ENCODE assay signal across 8 mouse cellular contexts in genomic region chr4:126321854-126322511, GRCm38 (mm10). TPM values are rescaled to one million over a fixed set of nuclear protein-coding genes. Genes with fewer than 3 reads are reported as not detected.
DNase-seq lines count a peak whose midpoint lies in the region; ATAC-seq and TF ChIP-seq lines count a peak whose summit lies in the region.

No protein-coding gene starts in this region.

- peak overlapping the region; percentile 84 for H3K4me2 ChIP-seq in limb, embryonic 14.5 days (replicated peaks; ENCODE audit: low read depth, low read length, severe bottlenecking)
- peak overlapping the region; percentile 40 for H3K4me2 ChIP-seq in stomach, embryonic 14.5 days (replicated peaks; ENCODE audit: low read depth, low read length)

- H3K9ac ChIP-seq in limb, embryonic 14.5 days (ENCODE audit: low read depth, low read length, severe bottlenecking): no peak overlapping the region
- no peak overlapping the region for H3K9ac ChIP-seq in stomach, embryonic 14.5 days (replicated peaks; ENCODE audit: low read depth, low read length)

- TF ChIP-seq POLR2A in spleen, adult 2 months (IDR thresholded peaks at IDR 0.05; ENCODE audit: low read depth, low read length): no peak
- no peak for TF ChIP-seq POLR2A in limb, embryonic 14.5 days (IDR thresholded peaks at IDR 0.05; ENCODE audit: borderline replicate concordance, extremely low read depth, insufficient read depth, insufficient read length)

- no peak; the same call in 1 of the 2 replicates for ATAC-seq in cerebellum, adult (ENCODE audit: insufficient number of reproducible peaks, low FRiP score, low TSS enrichment)
- 0 out of 2 replicates have a peak, but pooled peaks have one; percentile 0 for ATAC-seq in limb, embryonic 14.5 days (ENCODE audit: low FRiP score, low read depth)
- ATAC-seq in stomach, embryonic 14.5 days (ENCODE audit: insufficient number of reproducible peaks, insufficient read depth, low FRiP score, low read depth): peak; percentile 9; the same call in 1 of the 2 replicates

- H3K27ac ChIP-seq in spleen, adult 2 months (ENCODE audit: insufficient read depth, low read length): no peak overlapping the region
- 0 out of 2 replicates have a peak overlapping the region, but pooled peaks have one; percentile 65 for H3K27ac ChIP-seq in limb, embryonic 14.5 days (replicated peaks; ENCODE audit: low read depth, low read length)
- no peak overlapping the region for H3K27ac ChIP-seq in stomach, embryonic 14.5 days (ENCODE audit: low read length)

- WGBS in spleen, adult 2 months: 62% methylated on average over 28 of the region's 28 CpGs
- 54% methylated on average over 28 of the region's 28 CpGs for WGBS in limb, embryonic 14.5 days
- 52% methylated on average over 28 of the region's 28 CpGs for WGBS in stomach, embryonic 14.5 days

- no peaks in the 10 kb centered on the region for H3K27me3 ChIP-seq in spleen, adult 2 months (ENCODE audit: control insufficient read depth, insufficient read depth, low read length)
- H3K27me3 ChIP-seq in limb, embryonic 14.5 days (ENCODE audit: control insufficient read depth, insufficient read depth, low read length): no peaks in the 10 kb centered on the region
- no peaks in the 10 kb centered on the region for H3K27me3 ChIP-seq in stomach, embryonic 14.5 days (ENCODE audit: control insufficient read depth, insufficient read depth, low read length)

- peaks cover 4% of the 10 kb centered on the region; the same call in 1 of the 2 replicates for H3K4me1 ChIP-seq in spleen, adult 2 months (ENCODE audit: control insufficient read depth, insufficient read depth, insufficient read length)
- peaks cover 29% of the 10 kb centered on the region for H3K4me1 ChIP-seq in limb, embryonic 14.5 days (ENCODE audit: control insufficient read depth, insufficient read depth, low read length)
- peaks cover 16% of the 10 kb centered on the region; the same call in 1 of the 2 replicates for H3K4me1 ChIP-seq in stomach, embryonic 14.5 days (ENCODE audit: control insufficient read depth, insufficient read depth, low read length)

- DNase-seq in cerebellum, adult 9-11 months: peak; percentile 71
- DNase-seq in spleen, adult 2 months (ENCODE audit: low read depth in 1 of 2, low spot score in 2 of 2): no peak
- no peak for DNase-seq in spleen, postnatal 14 days (ENCODE audit: low spot score in 2 of 2)
- DNase-seq in limb, embryonic 14.5 days (ENCODE audit: low spot score): no peak
- no peak for DNase-seq in left cerebral cortex, adult 11 months (ENCODE audit: low spot score)
- no peak for DNase-seq in kidney, adult 11 months

- TF ChIP-seq CTCF in spleen, adult 2 months (IDR thresholded peaks at IDR 0.05; ENCODE audit: extremely low read depth, insufficient read depth, insufficient read length, insufficient replicate concordance): no peak

- peaks cover 9% of the 10 kb centered on the region for H3K36me3 ChIP-seq in spleen, adult 2 months (ENCODE audit: control insufficient read depth, insufficient read depth, low read length)
- peaks cover 16% of the 10 kb centered on the region for H3K36me3 ChIP-seq in limb, embryonic 14.5 days (ENCODE audit: control insufficient read depth, insufficient read depth, low read length)
- H3K36me3 ChIP-seq in stomach, embryonic 14.5 days (ENCODE audit: control insufficient read depth, insufficient read depth, low read length): peaks cover 17% of the 10 kb centered on the region

- no peaks in the 10 kb centered on the region for H3K9me3 ChIP-seq in limb, embryonic 14.5 days (ENCODE audit: control insufficient read depth, low read length)
- no peaks in the 10 kb centered on the region for H3K9me3 ChIP-seq in stomach, embryonic 14.5 days (ENCODE audit: control insufficient read depth, low read depth, low read length)

- peak overlapping the region; percentile 22; the same call in 1 of the 2 replicates for H3K4me3 ChIP-seq in spleen, adult 2 months (ENCODE audit: extremely low read depth, insufficient read depth, insufficient read length)
- peak overlapping the region; percentile 84 for H3K4me3 ChIP-seq in limb, embryonic 14.5 days (replicated peaks; ENCODE audit: low read length)
- H3K4me3 ChIP-seq in stomach, embryonic 14.5 days (ENCODE audit: low read depth, low read length): peak overlapping the region; percentile 70; the same call in 1 of the 2 replicates

RNA-seq across cellular contexts. Expression of gene Adprhl2, which starts 0.5 kb away (rescaled TPM):
- 44.3 and 65.3 TPM in 2 replicates for polyA plus RNA-seq in spleen, adult 2 months (2012; rRNA removed)
- 66.3 and 77.4 TPM in 2 replicates for polyA plus RNA-seq in limb, embryonic 14.5 days (2012; rRNA removed)
- 59.9 and 69.1 TPM in 2 replicates for polyA plus RNA-seq in limb, embryonic 14.5 days (2014; fragmentation: Nextera tagmentation; extraction: Ambion mirVana)
- 48.5 and 50.4 TPM in 2 replicates for polyA plus RNA-seq in stomach, embryonic 14.5 days (2014; fragmentation: Nextera tagmentation; extraction: Ambion mirVana)

RNA-seq across cellular contexts. Expression of gene Tekt2, which starts 3.5 kb away (rescaled TPM):
- polyA plus RNA-seq in spleen, adult 2 months (2012; rRNA removed): 1.7 and 2.0 TPM in 2 replicates
- polyA plus RNA-seq in limb, embryonic 14.5 days (2012; rRNA removed): 48.9 and 52.5 TPM in 2 replicates
- polyA plus RNA-seq in limb, embryonic 14.5 days (2014; fragmentation: Nextera tagmentation; extraction: Ambion mirVana): 14.4 and 18.7 TPM in 2 replicates
- polyA plus RNA-seq in stomach, embryonic 14.5 days (2014; fragmentation: Nextera tagmentation; extraction: Ambion mirVana): 9.4 and 11.9 TPM in 2 replicates

RNA-seq across cellular contexts. Expression of gene Col8a2, which starts 35.4 kb away (rescaled TPM):
- polyA plus RNA-seq in spleen, adult 2 months (2012; rRNA removed): 3.2 and 3.7 TPM in 2 replicates
- 50.3 and 57.4 TPM in 2 replicates for polyA plus RNA-seq in limb, embryonic 14.5 days (2012; rRNA removed)
- 74.6 and 75.4 TPM in 2 replicates for polyA plus RNA-seq in limb, embryonic 14.5 days (2014; fragmentation: Nextera tagmentation; extraction: Ambion mirVana)
- 10.2 and 10.8 TPM in 2 replicates for polyA plus RNA-seq in stomach, embryonic 14.5 days (2014; fragmentation: Nextera tagmentation; extraction: Ambion mirVana)

RNA-seq across cellular contexts. Expression of gene Trappc3, which starts 59.9 kb away (rescaled TPM):
- 23.6 and 25.7 TPM in 2 replicates for polyA plus RNA-seq in spleen, adult 2 months (2012; rRNA removed)
- 93.6 and 113 TPM in 2 replicates for polyA plus RNA-seq in limb, embryonic 14.5 days (2012; rRNA removed)
- polyA plus RNA-seq in limb, embryonic 14.5 days (2014; fragmentation: Nextera tagmentation; extraction: Ambion mirVana): 34.5 and 38.3 TPM in 2 replicates
- 14.7 and 17.1 TPM in 2 replicates for polyA plus RNA-seq in stomach, embryonic 14.5 days (2014; fragmentation: Nextera tagmentation; extraction: Ambion mirVana)

Comparison
In these comparisons a context has a peak if more than half of its experiments do, and no peak if none do; other contexts are left out.
1. H3K4me3 ChIP-seq: peak in every context shown above with its lines; median percentile 84 in limb, embryonic 14.5 days; 70 in stomach, embryonic 14.5 days; 22 in spleen, adult 2 months.